Mouse (Mus musculus): ENCODE data around the gene Fermt2.

DNA sequence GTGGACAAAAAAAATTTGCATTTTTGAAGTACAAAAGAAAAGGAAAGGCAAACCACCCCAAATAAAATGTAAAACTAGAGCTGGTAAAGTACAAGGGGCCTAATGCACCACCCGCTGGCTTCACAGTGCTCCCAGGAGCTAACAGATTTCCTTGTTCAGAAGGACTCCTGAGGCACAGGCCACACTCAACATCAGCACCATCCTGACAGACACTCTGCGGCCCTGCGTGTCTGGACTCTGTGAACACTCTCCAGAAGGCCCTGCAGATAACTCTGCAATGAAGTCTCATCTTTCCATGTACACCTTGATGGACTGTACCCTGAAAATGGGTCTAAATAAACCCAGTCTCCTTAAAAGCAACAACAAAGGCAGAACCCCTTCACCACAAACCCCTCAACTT lies 22.5 kb downstream of the Fermt2 start:
- TF ChIP-seq CTCF (IDR thresholded peaks at IDR 0.05; ENCODE audit: control insufficient read depth, insufficient read depth, insufficient replicate concordance, low read depth, low read length) = no peak
- TF ChIP-seq POLR2A (IDR thresholded peaks at IDR 0.05; ENCODE audit: control insufficient read depth, low read depth, low read length) = no peak
